Mouse (Mus musculus) liver, embryonic 14.5 days (tissue): Measurements from ENCODE around the gene Setd2. TPM values are rescaled to one million over a fixed set of nuclear protein-coding genes. Genes with fewer than 3 reads are reported as not detected.

Experiments used
- ATAC-seq: fragments of 200-750 bp; cut with Nextera tagmentation; 2 replicates; pipeline ENCODE4 v1.8.0; 2017; ENCODE audit warnings: moderate number of reproducible peaks, mild to moderate bottlenecking, moderate library complexity; ENCODE audit not compliant: insufficient read depth
- DNase-seq, 3 experiments: peaks; one replicate each; pipeline ENCODE4 v3.0.0-alpha.2; 2012 to 2013; ENCODE audit warnings: low read depth in 3 of 3, low spot score in 3 of 3
- H3K27ac ChIP-seq: fragments of 300-500 bp; sonication (generic); 2 replicates; pipeline ENCODE4 v1.5.1; 2014; ENCODE audit warnings: moderate library complexity, mild to moderate bottlenecking, control low read depth, inconsistent platforms
- H3K27me3 ChIP-seq: fragments of 300-500 bp; sonication (generic); 2 replicates; pipeline ENCODE4 v1.6.1; 2014; ENCODE audit warnings: mild to moderate bottlenecking, low read length, moderate library complexity; ENCODE audit not compliant: control insufficient read depth, insufficient read depth
- H3K36me3 ChIP-seq: fragments of 300-500 bp; sonication (generic); replicated peaks from 2 replicates; pipeline ENCODE4 v1.6.1; 2014; ENCODE audit warnings: low read depth; ENCODE audit not compliant: control insufficient read depth, insufficient read depth
- H3K4me1 ChIP-seq, 2 experiments: fragments of 200-500 bp in 1 of 2; fragments of 300-500 bp in 1 of 2; sonication (generic) in 1 of 2; replicated peaks; 2 replicates each; pipeline ENCODE4 v1.6.1; 2012 to 2014; ENCODE audit warnings: antibody characterized with exemption in 1 of 2, inconsistent platforms in 1 of 2, low read length in 1 of 2; ENCODE audit not compliant: control insufficient read depth in 2 of 2, insufficient read depth in 2 of 2
- H3K4me2 ChIP-seq: fragments of 300-500 bp; sonication (generic); 2 replicates; pipeline ENCODE4 v1.6.1; 2014; ENCODE audit warnings: low read depth, mild to moderate bottlenecking, control low read depth, moderate library complexity
- H3K4me3 ChIP-seq, 2 experiments: fragments of 200-500 bp in 1 of 2; fragments of 300-500 bp in 1 of 2; sonication (generic) in 1 of 2; 2 replicates each; pipeline ENCODE4 v1.5.1; 2012 to 2014; ENCODE audit warnings: low read depth in 2 of 2, low read length in 2 of 2, mild to moderate bottlenecking in 2 of 2, control low read depth in 1 of 2, inconsistent platforms in 1 of 2, moderate library complexity in 1 of 2; ENCODE audit not compliant: insufficient read depth in 1 of 2
- H3K9ac ChIP-seq: fragments of 300-500 bp; sonication (generic); replicated peaks from 2 replicates; pipeline ENCODE4 v1.6.1; 2014; ENCODE audit warnings: mild to moderate bottlenecking, control low read depth, moderate library complexity
- H3K9me3 ChIP-seq: fragments of 300-500 bp; sonication (generic); 2 replicates; pipeline ENCODE4 v1.6.1; 2016; ENCODE audit warnings: low read length, mixed read lengths; ENCODE audit not compliant: control insufficient read depth
- CTCF ChIP-seq: IDR thresholded peaks from 2 replicates; pipeline ENCODE4 v1.5.1; 2016; ENCODE audit warnings: antibody characterized with exemption, low read depth, control low read depth
- EP300 ChIP-seq: IDR thresholded peaks from 2 replicates; pipeline ENCODE4 v1.6.1; 2016; ENCODE audit warnings: antibody characterized with exemption, low read depth
- WGBS: fragments of 180-500 bp; shearing (Covaris S2); extraction: QIAGEN DNeasy Blood & Tissue Kit; methylation state at CpG from one replicate; pipeline ENCODE4 v1.1.7; 2014; ENCODE audit not compliant: insufficient replicate concordance; 5-methylcytosine and 5-hydroxymethylcytosine counted together
- polyA plus RNA-seq, 2 experiments: library from polyadenylated mRNA; depleted of rRNA in 1 of 2; stranded (reverse) in 1 of 2; unstranded in 1 of 2; fragments of >200 nt; fragmentation: Nextera tagmentation in 1 of 2; extraction: Ambion mirVana in 1 of 2; gene quantifications; 2 replicates each; pipeline versions ENCODE4 v1.2.1 to v1.2.3; 2012 to 2014

Setd2 gene
- polyA plus RNA-seq, 2 experiments: 12.4 to 25.0 TPM

GRCm38 (mm10) chr9:110530650-110531049 is 1.7 kb upstream of the Setd2 start:
- no peak overlapping the region for H3K27ac ChIP-seq
- H3K9me3 ChIP-seq: no peaks in the 10 kb centered on the region
- no peaks in the 10 kb centered on the region; the same call in none of the 2 replicates for H3K36me3 ChIP-seq
- peaks cover 24 to 30% of the 10 kb centered on the region in 2 experiments for H3K4me1 ChIP-seq
- H3K9ac ChIP-seq: no peak overlapping the region
- TF ChIP-seq EP300 (no peak), CTCF (no peak)
- ATAC-seq (no peak), DNase-seq (no peak)
- no peak overlapping the region for H3K4me3 ChIP-seq
- no peaks in the 10 kb centered on the region for H3K27me3 ChIP-seq
- 27% methylated on average over 3 of the region's 3 CpGs for WGBS
- peak overlapping the region; percentile 84; the same call in 1 of the 2 replicates for H3K4me2 ChIP-seq

- DNase-seq: no peak
- Histone ChIP-seq H3K4me3 (peak overlapping the region; percentile 91 to 98; a peak in 3 of 4 replicates), H3K4me1 (peaks cover 28% of the 10 kb centered on the region in 2 experiments)
Observed at GRCm38 (mm10) chr9:110531151-110531791, 1.1 kb upstream of the Setd2 start.

GRCm38 (mm10) chr9:110531914-110532489 is 395 bp upstream of the Setd2 start:
- Histone ChIP-seq H3K4me1 (peaks cover 28 to 31% of the 10 kb centered on the region in 2 experiments), H3K9ac (peak overlapping the region; percentile 100), H3K27ac (peak overlapping the region; percentile 89), H3K27me3 (no peaks in the 10 kb centered on the region), H3K4me2 (peak overlapping the region; percentile 84), H3K4me3 (peak overlapping the region; percentile 91 to 98), H3K9me3 (no peaks in the 10 kb centered on the region), H3K36me3 (no peaks in the 10 kb centered on the region; the same call in none of the 2 replicates)
- TF ChIP-seq CTCF (peak; percentile 73), EP300 (peak; percentile 42; the same call in 1 of the 2 replicates)
- ATAC-seq (peak; percentile 96), DNase-seq (peak; percentile 85 to 88 (median 85))
- WGBS: 0% methylated on average over 47 of the region's 53 CpGs

More at GRCm38 (mm10) chr9:110531151-110531791, 1.1 kb upstream of the Setd2 start:
- Histone ChIP-seq H3K9ac (peak overlapping the region; percentile 32), H3K4me2 (peak overlapping the region; percentile 84), H3K36me3 (no peaks in the 10 kb centered on the region; the same call in none of the 2 replicates), H3K27ac (peak overlapping the region; percentile 41), H3K27me3 (no peaks in the 10 kb centered on the region), H3K9me3 (no peaks in the 10 kb centered on the region)
- TF ChIP-seq EP300 (no peak), CTCF (no peak)
- no peak for ATAC-seq
- 27% methylated on average over 6 of the region's 6 CpGs for WGBS

- DNase-seq (no peak), ATAC-seq (no peak)
- H3K27me3 ChIP-seq: no peaks in the 10 kb centered on the region
- peak overlapping the region; percentile 84 for H3K4me2 ChIP-seq
- no peak overlapping the region for H3K27ac ChIP-seq
- WGBS: 17% methylated on average over 5 of the region's 5 CpGs
- peaks cover 28 to 31% of the 10 kb centered on the region in 2 experiments for H3K4me1 ChIP-seq
- peak overlapping the region; percentile 100 for H3K9ac ChIP-seq
- no peaks in the 10 kb centered on the region for H3K9me3 ChIP-seq
- H3K4me3 ChIP-seq: peak overlapping the region; percentile 88 to 98
- H3K36me3 ChIP-seq: no peaks in the 10 kb centered on the region; the same call in none of the 2 replicates
- TF ChIP-seq CTCF: no peak
- TF ChIP-seq EP300: no peak
Observed at GRCm38 (mm10) chr9:110533645-110534044, 1.2 kb downstream of the Setd2 start.

GRCm38 (mm10) chr9:110535114-110535513 is 2.7 kb downstream of the Setd2 start:
- Histone ChIP-seq H3K4me3 (no peak overlapping the region), H3K9me3 (no peaks in the 10 kb centered on the region), H3K4me1 (peaks cover 28% of the 10 kb centered on the region in 2 experiments), H3K27ac (no peak overlapping the region), H3K27me3 (no peaks in the 10 kb centered on the region), H3K9ac (no peak overlapping the region; the same call in 1 of the 2 replicates), H3K36me3 (no peaks in the 10 kb centered on the region; the same call in none of the 2 replicates), H3K4me2 (peak overlapping the region; percentile 84)
- no peak for ATAC-seq
- DNase-seq: no peak
- WGBS: 61% methylated on average over 2 of the region's 2 CpGs
- TF ChIP-seq EP300 (no peak), CTCF (no peak)
